Mouse (Mus musculus) spleen, postnatal 36 days (tissue): ENCODE results near the gene Samd14.
"Not testable (repeated sequence)": the region's sequence is repeated elsewhere in the genome, so short reads cannot be mapped to it uniquely, and the experiment has no call there.

ENCODE experiments used
- DNase-seq, 2 experiments: peaks; one replicate each; pipeline ENCODE4 v3.0.0; 2022; ENCODE audit warnings: low spot score in 2 of 2, mixed read lengths in 1 of 2

Gene Samd14

DNA sequence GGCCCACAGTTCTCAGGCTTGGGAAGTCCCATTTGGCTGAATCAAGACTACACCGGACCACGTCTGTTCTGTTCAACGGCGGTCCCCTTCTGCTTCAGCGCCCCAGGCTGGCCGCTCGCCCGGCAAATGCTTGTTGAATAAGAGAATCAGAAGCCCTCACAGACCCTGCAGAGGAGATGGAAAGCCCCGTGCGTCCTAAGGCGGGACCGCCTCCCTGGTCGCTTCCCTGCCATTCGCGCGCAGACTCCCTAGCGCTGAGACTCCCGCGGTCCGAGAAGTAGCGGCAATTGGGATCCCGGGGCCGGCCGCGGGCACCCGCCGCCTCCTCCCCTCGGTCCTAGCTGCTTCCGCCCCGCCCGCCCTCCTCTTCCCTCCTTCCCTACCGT, at the start of gene Samd14:
Gene Samd14 (plus strand): TSS at position 251 of the 386 bp plus-strand sequence.
- no peak for DNase-seq

GRCm38 (mm10) chr11:94962534-94963101, 47.1 kb upstream of the Samd14 start:
- no peak for DNase-seq

DNA sequence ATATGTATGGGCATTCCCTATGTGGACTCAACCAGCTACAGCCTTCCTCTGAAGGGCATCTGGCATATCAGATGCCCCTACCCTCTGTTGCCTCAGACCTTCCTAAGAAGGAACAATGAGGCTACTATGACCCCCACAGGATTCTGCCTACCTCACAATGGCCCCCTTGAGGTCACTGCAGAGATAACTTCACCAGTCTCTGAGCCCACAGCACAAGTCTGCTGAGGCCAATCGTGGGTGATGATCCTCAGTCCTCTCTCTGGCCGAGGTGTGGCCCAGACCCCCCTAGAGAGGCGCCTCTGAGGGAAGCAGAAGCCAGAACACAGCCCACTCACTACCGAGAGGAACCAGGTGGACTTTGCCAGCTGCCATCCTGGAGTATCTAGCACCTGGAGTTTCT, 42.3 kb upstream of the Samd14 start, which contains the start of gene Hils1:
Gene Hils1 (plus strand): TSS at position 175 of the 400 bp plus-strand sequence.
- DNase-seq = no peak

DNA sequence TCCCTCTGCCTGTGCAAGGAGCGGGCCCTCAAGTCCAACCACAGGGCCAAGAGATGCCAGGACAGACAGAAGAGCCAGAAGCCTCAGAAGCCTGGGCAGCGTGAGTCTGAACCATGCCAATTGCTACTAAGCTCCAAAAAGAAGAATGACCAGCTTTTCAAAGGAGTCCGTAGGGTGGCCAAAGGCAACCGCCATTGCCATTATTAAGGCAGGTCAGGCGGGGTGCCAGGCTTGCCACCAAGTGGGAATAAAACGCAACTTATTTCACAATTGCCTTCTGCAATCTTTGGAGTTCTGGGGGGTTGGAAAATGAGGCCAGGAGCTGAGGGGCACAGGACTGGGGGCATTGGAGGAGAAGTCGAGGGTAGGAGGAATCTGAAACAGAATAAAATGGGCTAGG, 41.5 kb upstream of the Samd14 start:
- DNase-seq = no peak

DNA sequence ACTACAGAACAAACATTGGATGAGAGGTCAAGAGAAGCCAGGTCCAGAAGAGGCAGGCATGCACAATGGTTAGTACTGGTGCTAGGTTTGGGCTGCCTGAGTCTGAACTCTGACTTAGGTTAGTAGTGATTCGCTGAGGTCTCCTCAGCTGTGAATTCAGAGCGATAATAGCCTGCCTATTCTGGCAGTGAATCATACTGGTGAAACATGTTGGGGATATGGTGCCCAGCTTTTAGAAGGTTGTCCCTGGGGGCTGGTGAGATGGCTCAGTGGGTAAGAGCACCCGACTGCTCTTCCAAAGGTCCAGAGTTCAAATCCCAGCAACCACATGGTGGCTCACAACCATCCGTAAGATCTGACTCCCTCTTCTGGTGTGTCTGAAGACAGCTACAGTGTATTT, 40.0 kb upstream of the Samd14 start:
- not testable (repeated sequence) for DNase-seq

DNA sequence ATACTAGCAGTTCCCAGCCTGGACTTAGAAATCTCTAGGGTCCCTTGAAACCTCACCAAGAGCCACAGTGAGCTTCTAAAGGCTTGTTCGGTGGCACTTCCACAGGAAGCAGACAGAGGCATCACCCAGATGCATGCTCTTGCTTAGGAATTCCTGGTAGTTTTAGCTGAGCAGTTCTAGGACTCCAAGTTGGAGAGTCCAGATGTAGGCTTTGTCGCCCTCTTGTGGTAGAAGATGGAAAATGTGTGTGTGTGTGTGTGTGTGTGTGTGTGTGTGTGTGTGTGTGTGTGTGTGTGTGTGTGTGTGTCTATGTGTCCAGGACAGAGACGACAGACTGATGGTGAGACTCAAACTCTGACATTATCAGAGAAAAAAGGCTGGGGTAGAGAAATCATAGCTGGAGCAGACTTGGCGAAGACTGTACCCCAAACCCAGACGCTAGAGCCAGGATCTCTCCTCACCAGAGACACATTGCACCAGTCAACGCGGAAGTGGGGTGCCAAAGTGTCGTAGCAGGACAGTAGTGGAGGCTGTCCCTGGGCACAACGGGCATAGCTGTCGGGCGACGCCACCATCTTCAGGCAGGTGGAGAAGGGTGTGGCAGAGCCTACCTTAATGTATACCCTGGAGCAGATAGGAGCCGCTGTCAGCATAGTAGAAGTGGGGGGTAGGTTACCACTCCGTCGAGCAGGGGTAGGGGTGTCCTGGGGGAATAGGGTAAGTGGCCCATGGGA, 39.3 kb upstream of the Samd14 start:
- DNase-seq = no peak

DNA sequence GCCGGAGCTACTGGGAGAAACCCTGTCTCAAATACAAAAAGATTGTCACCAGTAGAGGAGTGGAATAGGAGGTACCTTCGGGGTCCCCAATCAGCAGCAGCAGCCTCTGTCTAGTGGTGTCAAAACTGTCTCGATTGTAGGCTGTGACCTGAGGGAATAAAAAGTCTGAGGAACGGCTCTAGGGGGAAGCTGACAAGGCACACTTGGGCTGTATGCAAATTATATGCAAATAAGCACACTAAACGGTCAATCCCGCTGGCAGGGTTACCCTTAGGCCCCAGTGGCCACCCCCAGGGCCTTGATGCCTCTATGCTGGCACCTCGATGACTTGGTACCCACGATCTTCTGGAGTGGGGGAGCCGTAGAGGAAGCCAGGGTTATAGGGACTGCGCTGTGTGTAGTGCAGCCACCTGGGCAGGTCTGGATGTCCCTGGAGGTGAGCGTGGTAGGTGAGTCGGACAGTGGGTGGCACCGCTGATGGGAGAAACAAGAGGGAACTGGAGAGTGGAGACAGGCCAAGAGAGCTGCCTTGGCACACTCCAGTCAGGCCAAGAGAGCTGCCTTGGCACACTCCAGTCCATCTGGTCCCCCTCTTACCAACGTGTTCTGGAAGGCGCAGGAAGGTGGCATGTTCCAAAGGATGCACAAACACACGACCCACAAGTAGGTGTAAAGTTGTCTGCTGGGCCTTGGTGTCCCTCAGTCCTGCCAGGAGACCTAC, 37.6 kb upstream of the Samd14 start:
- DNase-seq = no peak

GRCm38 (mm10) chr11:94972887-94973286, 36.8 kb upstream of the Samd14 start:
- DNase-seq = no peak

DNA sequence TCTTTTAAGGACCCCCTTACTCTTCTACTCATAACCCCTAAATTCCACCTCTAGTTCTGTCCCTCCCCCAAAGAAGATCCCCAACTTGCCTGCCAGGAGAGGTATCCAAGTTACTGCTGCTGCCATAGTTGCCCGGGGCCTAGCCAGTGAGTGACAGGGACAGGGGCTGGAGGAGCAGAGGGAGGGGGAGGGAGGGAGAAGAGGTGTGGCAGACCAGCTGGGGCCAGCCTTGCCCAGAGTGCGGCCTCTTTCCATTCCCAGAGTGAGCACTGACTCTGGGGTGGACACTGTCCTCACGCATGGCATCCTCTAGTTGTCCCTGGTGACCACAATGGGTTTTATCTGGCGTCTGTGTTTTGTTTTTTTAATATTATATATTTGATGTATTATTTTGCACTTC, 36.4 kb upstream of the Samd14 start:
- no peak for DNase-seq

DNA sequence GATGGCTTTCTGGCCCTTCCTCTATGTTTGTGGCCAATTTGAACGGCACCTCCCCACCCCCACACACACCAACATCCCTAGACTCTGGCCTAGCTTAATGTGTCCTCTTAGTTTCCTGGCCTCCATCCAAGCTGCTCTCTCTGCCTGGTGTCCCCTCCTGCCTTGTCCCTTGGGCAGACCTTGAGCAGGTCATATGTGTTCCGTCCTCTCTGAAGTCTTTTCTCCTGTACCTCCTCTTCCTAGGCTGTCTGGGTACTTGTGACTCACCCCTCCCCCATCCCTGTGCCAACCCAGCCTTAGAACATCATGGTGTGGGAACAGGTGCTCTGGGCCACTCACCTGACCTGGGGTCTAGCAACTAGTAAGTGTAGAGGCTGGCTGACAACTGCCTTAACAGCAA, 34.7 kb upstream of the Samd14 start:
- DNase-seq = no peak

- DNase-seq = no peak
These were observed 33.5 kb upstream of the Samd14 start, which contains the start of gene Sgca for GRCm38 (mm10) chr11:94976199-94976598. TSS of gene Sgca (minus strand) at chr11:94976327.

GRCm38 (mm10) chr11:94978178-94978915, 31.3 kb upstream of the Samd14 start:
- no peak for DNase-seq

- peak; percentile 91 to 94 for DNase-seq
These were observed 30.7 kb upstream of the Samd14 start for GRCm38 (mm10) chr11:94978947-94979346.

DNA sequence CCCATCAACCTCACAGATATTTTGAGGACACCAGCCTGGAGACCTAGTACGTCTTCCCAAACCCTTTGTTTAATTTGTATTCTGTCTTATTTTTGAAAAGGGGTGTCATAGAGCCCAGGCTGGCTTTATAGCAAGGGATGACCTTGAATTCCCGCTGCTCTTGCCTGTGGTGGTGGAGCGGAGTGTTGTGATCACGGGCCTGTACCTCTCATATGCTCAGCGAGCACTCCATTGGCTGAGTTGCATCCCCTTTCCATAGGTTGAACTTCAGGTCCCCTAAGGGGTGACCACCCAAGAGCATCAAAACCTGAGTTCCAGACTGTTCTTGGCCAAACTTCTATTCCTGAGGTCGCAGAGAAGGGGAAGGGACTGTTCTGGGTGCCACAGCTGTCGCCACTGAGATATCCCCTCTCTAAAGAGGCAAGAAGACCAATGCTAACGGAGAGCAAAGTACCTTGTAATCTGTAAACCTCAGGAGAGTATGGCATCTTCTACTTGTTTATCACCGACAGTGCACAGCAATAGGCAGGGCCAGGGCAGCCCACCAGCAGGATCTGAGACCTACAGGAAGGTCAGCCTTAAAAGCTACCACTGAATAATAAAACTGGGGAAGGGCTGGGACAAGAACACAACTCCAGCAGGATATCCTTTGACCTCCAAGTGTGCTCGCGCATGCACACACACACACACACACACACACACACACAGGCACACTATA, 30.1 kb upstream of the Samd14 start:
- DNase-seq = no peak

DNA sequence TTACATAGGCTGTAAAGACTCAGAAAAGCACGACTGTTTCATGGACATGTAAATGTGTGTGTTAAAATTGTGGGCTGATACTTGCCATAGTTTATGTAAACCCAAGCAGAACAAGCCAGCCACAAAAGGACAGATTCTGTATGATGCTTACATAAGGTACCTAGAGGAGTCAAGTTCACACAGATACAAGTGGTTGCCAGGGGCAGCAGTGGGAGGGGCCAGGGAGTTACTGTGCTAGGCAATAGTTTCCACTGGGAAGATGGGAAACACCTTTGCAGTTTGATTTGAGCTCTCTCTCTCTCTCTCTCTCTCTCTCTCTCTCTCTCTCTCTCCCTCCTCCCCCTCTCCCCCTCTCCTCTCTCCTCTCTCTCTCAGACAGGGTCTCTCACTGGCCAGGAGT, 24.5 kb upstream of the Samd14 start:
- DNase-seq = no peak

DNA sequence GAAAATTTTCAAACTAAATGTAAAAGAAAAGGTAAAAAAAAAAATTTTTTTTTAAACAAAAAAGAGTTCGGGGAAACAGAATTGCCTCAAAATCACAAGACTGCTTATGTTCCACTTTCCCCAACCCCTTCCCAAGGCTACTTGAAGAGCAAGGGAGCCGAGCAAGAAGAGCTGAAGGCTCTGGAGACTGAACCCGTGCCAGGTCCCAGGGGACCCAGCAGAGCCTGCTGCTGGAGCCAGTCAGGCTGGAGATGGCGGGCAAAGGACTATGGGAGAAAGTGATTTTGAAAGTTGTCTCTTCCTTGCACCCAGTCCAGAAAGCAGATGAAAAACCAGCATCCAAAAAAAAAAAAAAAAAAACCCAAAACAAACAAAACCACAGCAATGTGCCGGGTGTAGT, 23.9 kb upstream of the Samd14 start:
- DNase-seq = no peak

GRCm38 (mm10) chr11:94986435-94986834, 23.2 kb upstream of the Samd14 start:
- DNase-seq = no peak

- no peak for DNase-seq
These were observed 22.3 kb upstream of the Samd14 start for GRCm38 (mm10) chr11:94987341-94987740.

DNA sequence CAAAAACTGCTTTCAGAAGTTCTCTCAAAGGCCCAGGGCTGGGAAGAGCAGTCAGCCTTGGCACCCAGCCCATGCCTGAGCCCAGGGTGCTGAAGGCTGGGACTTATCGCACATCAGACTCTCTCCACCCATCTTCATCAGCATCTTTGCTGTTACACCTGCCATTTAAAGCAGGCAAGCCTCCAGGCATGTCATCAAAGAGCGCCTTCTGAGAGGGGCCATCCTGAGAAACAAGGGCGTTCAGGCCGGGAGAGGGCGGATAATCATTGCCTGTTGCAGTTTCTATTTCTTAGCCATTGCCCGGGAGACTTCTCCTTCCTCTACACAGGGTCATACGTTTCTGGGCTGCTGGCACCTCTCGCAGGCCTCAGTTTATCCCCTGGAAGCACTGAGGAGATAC, 21.8 kb upstream of the Samd14 start:
- DNase-seq = no peak

DNA sequence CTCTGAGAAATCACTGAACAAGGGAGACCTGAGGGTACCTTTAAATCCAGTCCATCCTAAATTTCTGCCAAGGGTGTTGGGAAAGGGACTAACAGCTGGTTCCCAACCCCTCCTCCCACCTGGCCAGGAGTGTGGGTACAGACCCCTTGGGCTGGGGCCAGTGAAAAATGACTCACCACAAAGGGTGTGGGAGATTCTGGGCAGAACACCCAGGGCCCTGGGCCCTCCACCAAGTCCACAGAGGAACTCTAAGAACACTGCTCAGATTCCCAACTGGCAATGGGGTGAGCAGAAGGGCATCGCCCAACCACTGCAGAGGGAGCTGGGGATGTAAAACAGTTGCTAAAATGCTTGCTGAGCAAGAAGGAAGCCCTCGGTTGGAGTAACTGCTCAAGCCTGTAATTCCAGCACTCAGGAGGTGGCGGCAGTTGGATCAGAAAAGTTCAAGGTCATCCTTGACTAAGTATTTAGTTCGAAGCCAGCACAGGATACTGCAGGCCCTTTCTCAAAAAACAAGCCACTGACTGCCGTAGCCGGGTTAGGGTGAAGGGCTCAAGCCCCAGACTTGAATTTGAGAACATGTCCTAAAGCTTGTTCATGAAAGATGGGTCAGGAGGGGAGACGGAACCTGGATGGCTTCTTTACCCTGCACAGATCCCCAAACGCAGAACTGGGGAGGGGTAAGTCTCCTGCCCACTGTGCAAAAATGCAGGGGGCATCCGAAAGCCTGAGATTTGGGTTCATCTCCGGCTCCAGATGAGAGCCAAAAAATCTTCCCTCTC, 20.7 kb upstream of the Samd14 start:
- no peak for DNase-seq

DNA sequence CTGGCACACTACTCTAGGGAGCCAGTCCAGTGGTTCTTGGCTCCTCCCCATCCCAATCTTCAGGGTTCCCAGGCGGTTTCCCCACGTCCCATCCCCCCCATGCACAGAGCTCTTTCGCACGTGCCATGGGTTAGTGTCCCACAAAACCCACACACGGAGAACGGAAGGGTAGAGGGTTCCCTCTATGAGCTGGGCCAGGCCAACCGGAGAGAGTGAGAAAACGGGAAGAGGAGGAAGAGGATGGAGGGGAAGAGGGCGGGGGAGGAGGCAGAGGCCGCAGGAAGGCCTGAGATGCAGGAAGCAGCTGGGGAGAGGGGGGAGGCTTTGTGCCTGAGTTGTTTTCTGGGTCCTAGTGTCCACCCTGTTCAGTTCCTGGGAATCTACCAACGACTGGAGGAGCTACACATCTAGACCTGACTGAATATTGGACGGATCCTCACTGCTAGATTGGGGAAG, 20.1 kb upstream of the Samd14 start:
- DNase-seq = peak; percentile 80 to 81
